Mouse (Mus musculus) ZHBTc4 (cell line): ENCODE data around the gene Olfr486.
"Not testable (repeated sequence)": the region's sequence is repeated elsewhere in the genome, so short reads cannot be mapped to it uniquely, and the experiment has no call there.

Experiments
- DNase-seq: peaks from one replicate; pipeline ENCODE4 v3.0.0-alpha.2; 2011; ENCODE audit warnings: low read depth, low spot score

The Olfr486 gene

GRCm38 (mm10) chr7:108172642-108173041 lies at the start of gene Olfr486:
Olfr486 (minus strand) TSS chr7:108172742.
- DNase-seq, result not testable (repeated sequence)

- DNase-seq, result not testable (repeated sequence)
These were observed 42.0 kb upstream of the Olfr486 start, which contains the start of gene Olfr487 for GRCm38 (mm10) chr7:108214536-108214935. Olfr487 (minus strand) TSS chr7:108214636.

GRCm38 (mm10) chr7:108196938-108197337 lies 24.4 kb upstream of the Olfr486 start:
- DNase-seq, result peak; percentile 90

GRCm38 (mm10) chr7:108196337-108196736 lies 23.8 kb upstream of the Olfr486 start:
- peak; percentile 93 for DNase-seq

GRCm38 (mm10) chr7:108192714-108193113 lies 20.2 kb upstream of the Olfr486 start:
- DNase-seq, result not testable (repeated sequence)

- DNase-seq, result peak; percentile 47
These were observed 18.7 kb upstream of the Olfr486 start for GRCm38 (mm10) chr7:108191196-108191595.

- peak; percentile 80 for DNase-seq
These were observed 12.7 kb upstream of the Olfr486 start for GRCm38 (mm10) chr7:108185237-108185636.

- peak; percentile 68 for DNase-seq
These were observed 11.9 kb upstream of the Olfr486 start for GRCm38 (mm10) chr7:108184401-108184800.

GRCm38 (mm10) chr7:108159771-108160170 lies 12.8 kb downstream of the Olfr486 start, which contains the start of gene Olfr485:
Olfr485 (minus strand) TSS chr7:108159871.
- no peak for DNase-seq

- DNase-seq, result no peak
These were observed 45.2 kb downstream of the Olfr486 start, which contains the start of gene Olfr484 for GRCm38 (mm10) chr7:108127349-108127748. Olfr484 (minus strand) TSS chr7:108127449.
